In genomic region chr1:146523727-146524573, GRCm38 (mm10) we compare ENCODE assay signal across 14 mouse cellular contexts. TPM values are rescaled to one million over a fixed set of nuclear protein-coding genes. Genes with fewer than 3 reads are reported as not detected.
"Had no signal": no experiment of that assay in that cellular context is flagged by ENCODE, and none has a peak within 500 bp of the region (broad histone marks: within the 10 kb centered on the region; RNA-seq: fewer than 3 reads in every experiment).

No protein-coding gene starts in this region.

- H3K4me1 ChIP-seq: limb, embryonic 15.5 days; liver, embryonic 12.5 days; megakaryocyte, embryonic 14.5 days; neural tube, embryonic 13.5 days had no signal

- H3K27me3 ChIP-seq: limb, embryonic 15.5 days; liver, embryonic 12.5 days; megakaryocyte, embryonic 14.5 days; neural tube, embryonic 13.5 days had no signal

- H3K9ac ChIP-seq: limb, embryonic 15.5 days; liver, embryonic 12.5 days; lung, embryonic 14.5 days; neural tube, embryonic 13.5 days had no signal

- H3K4me3 ChIP-seq: limb, embryonic 15.5 days; liver, embryonic 12.5 days; megakaryocyte, embryonic 14.5 days; neural tube, embryonic 13.5 days had no signal

- H3K36me3 ChIP-seq: limb, embryonic 15.5 days; liver, embryonic 12.5 days; neural tube, embryonic 13.5 days had no signal

- H3K27ac ChIP-seq: limb, embryonic 15.5 days; liver, embryonic 12.5 days; macrophage; neural tube, embryonic 13.5 days; stomach, postnatal 0 days had no signal

- H3K4me2 ChIP-seq: limb, embryonic 15.5 days; liver, embryonic 12.5 days; lung, embryonic 14.5 days; neural tube, embryonic 13.5 days had no signal

- H3K9me3 ChIP-seq: limb, embryonic 15.5 days; liver, embryonic 12.5 days; megakaryocyte, embryonic 14.5 days; neural tube, embryonic 13.5 days had no signal

- DNase-seq: kidney, adult 8-10 months; kidney, postnatal 25 days; layer of hippocampus, adult 9-11 months; layer of hippocampus, postnatal 36 days; lung, embryonic 14.5 days; lung, postnatal 10 days; thymus, postnatal 4 days had no signal

- ATAC-seq: liver, embryonic 12.5 days had no signal

RNA-seq across cellular contexts. Expression of gene Brinp3, which starts 29.4 kb away (rescaled TPM):
- total RNA-seq: monocyte, adult 5-6 weeks had no signal
- polyA plus RNA-seq: macrophage had no signal
